In genomic region chr7:96136497-96136961, GRCm38 (mm10) we compare ENCODE assay signal across 13 mouse cellular contexts. TPM values are rescaled to one million over a fixed set of nuclear protein-coding genes. Genes with fewer than 3 reads are reported as not detected.
DNase-seq lines count a peak whose midpoint lies in the region; ATAC-seq and TF ChIP-seq lines count a peak whose summit lies in the region.
"Had no signal": no experiment of that assay in that cellular context is flagged by ENCODE, and none has a peak within 500 bp of the region (broad histone marks: within the 10 kb centered on the region; RNA-seq: fewer than 3 reads in every experiment).

No protein-coding gene starts in this region.

- H3K27me3 ChIP-seq in Patski, result no peaks in the 10 kb centered on the region

- CTCF ChIA-PET in Patski (lab: Charles Lee), result interaction anchor here (1.6 to 2.2 kb wide), 2 partner anchors 12 to 15 kb away, joined by 8 to 17 read pairs; no protein-coding TSS in a partner anchor

- peak; percentile 98 for ATAC-seq in Patski
- ATAC-seq: liver, postnatal 0 days had no signal

- peak; percentile 8 for DNase-seq in heart, postnatal 4 days
- no peak for DNase-seq in heart, adult 18-20 months
- DNase-seq in Patski (ENCODE audit: low read depth, low spot score), result peak; percentile 93
- peak; percentile 46 for DNase-seq in gastrocnemius, adult 18-20 months (ENCODE audit: low spot score)
- DNase-seq in kidney, postnatal 10 days, result peak; percentile 39
- no peak for DNase-seq in yolk sac, embryonic 10.5 days (ENCODE audit: low spot score)
- DNase-seq in spleen, adult 12 weeks (ENCODE audit: low spot score), result no peak
- DNase-seq in frontal cortex, postnatal 25 days (ENCODE audit: low spot score in 2 of 2), result no peak
- DNase-seq: adrenal gland, adult 2 months; cerebellum, adult 2 months; liver, postnatal 0 days; thymus, postnatal 25 days had no signal

- POLR2A ChIA-PET in Patski (lab: Charles Lee), result interaction anchor here (0.5 kb wide), 1 partner anchor 77 kb away, joined by 6 read pairs; no protein-coding TSS in a partner anchor

- TF ChIP-seq CTCF in Patski (IDR thresholded peaks at IDR 0.05), result peak; percentile 55

- in situ Hi-C loops in Patski (cut with MboI; ENCODE audit: low pct_unique_long_range_greater_than_20kb), result loop anchor here (10.0 kb wide), 1 partner anchor 132 kb away; no protein-coding TSS in a partner anchor

RNA-seq across cellular contexts. Expression of gene Tenm4, which starts 34.5 kb away (rescaled TPM):
- total RNA-seq in heart, postnatal 4 days (2021), result 1 to 10 TPM; 8.3 to 8.7 TPM
- 1 to 10 TPM; 1.2 to 2.2 TPM for total RNA-seq in heart, adult 18-20 months (2021)
- polyA plus RNA-seq in Patski (2021), result 5.4 TPM
- 1 to 10 TPM; 1.0 to 1.9 TPM for total RNA-seq in gastrocnemius, adult 18-20 months (2021)
- total RNA-seq: granulocyte monocyte progenitor cell, adult 5-6 weeks had no signal

Comparison
In these comparisons a context has a peak if more than half of its experiments do, and no peak if none do; other contexts are left out.
1. DNase-seq: peak in heart, postnatal 4 days (single experiment), Patski (single experiment), gastrocnemius, adult 18-20 months (single experiment) and kidney, postnatal 10 days (single experiment); none in heart, adult 18-20 months (0 of 2), yolk sac, embryonic 10.5 days (single experiment), spleen, adult 12 weeks (single experiment) and frontal cortex, postnatal 25 days (0 of 2).